Mouse (Mus musculus) c-Kit-positive CD71-positive TER-119-positive erythroid progenitor cells, embryonic 14.5 days (primary cell): ENCODE results near the gene Fancc.
A peak's percentile ranks its signal among the peaks of the same experiment; 100 is the strongest.

Source experiments
- DNase-seq: peaks from one replicate; pipeline ENCODE4 v3.0.0-alpha.2; 2013; ENCODE audit warnings: low spot score

Fancc gene

GRCm38 (mm10) chr13:63244425-63244824 lies 252.7 kb downstream of the Fancc start:
- no peak for DNase-seq

GRCm38 (mm10) chr13:63243586-63243985 lies 253.5 kb downstream of the Fancc start:
- no peak for DNase-seq

- DNase-seq = no peak
Measured at GRCm38 (mm10) chr13:63242401-63243192, 254.5 kb downstream of the Fancc start.

GRCm38 (mm10) chr13:63241665-63242064 lies 255.4 kb downstream of the Fancc start:
- DNase-seq = no peak

GRCm38 (mm10) chr13:63240835-63241234 lies 256.2 kb downstream of the Fancc start:
- DNase-seq = no peak

- peak; percentile 55 for DNase-seq
Measured at GRCm38 (mm10) chr13:63239877-63240671, 257.0 kb downstream of the Fancc start.

GRCm38 (mm10) chr13:63239301-63239804 lies 257.7 kb downstream of the Fancc start:
- DNase-seq = no peak

- no peak for DNase-seq
Measured at GRCm38 (mm10) chr13:63238045-63238444, 259.0 kb downstream of the Fancc start.

- DNase-seq = no peak
Measured at GRCm38 (mm10) chr13:63236159-63236893, 260.8 kb downstream of the Fancc start.

GRCm38 (mm10) chr13:63235551-63235950 lies 261.5 kb downstream of the Fancc start:
- no peak for DNase-seq
